Mouse (Mus musculus) liver, embryonic 13.5 days (tissue): ENCODE measurements around the gene Kirrel. TPM values are rescaled to one million over a fixed set of nuclear protein-coding genes. Genes with fewer than 3 reads are reported as not detected.

Source experiments
- ATAC-seq: fragments of 200-750 bp; cut with Nextera tagmentation; 2 replicates; pipeline ENCODE4 v1.8.0; 2017; ENCODE audit warnings: low read depth, mild to moderate bottlenecking, moderate number of reproducible peaks, moderate library complexity
- DNase-seq: peaks from one replicate; pipeline ENCODE4 v3.0.0; 2022
- H3K27ac ChIP-seq: fragments of 300-500 bp; sonication (generic); 2 replicates; pipeline ENCODE4 v1.5.1; 2015; ENCODE audit warnings: moderate library complexity, mild to moderate bottlenecking, inconsistent platforms
- H3K27me3 ChIP-seq: fragments of 300-500 bp; sonication (generic); 2 replicates; pipeline ENCODE4 v1.6.1; 2015; ENCODE audit warnings: mild to moderate bottlenecking, inconsistent platforms
- H3K36me3 ChIP-seq: fragments of 300-500 bp; sonication (generic); 2 replicates; pipeline ENCODE4 v1.6.1; 2015; ENCODE audit warnings: mild to moderate bottlenecking, inconsistent platforms
- H3K4me1 ChIP-seq: fragments of 300-500 bp; sonication (generic); replicated peaks from 2 replicates; pipeline ENCODE4 v1.6.1; 2015; ENCODE audit warnings: inconsistent platforms
- H3K4me2 ChIP-seq: fragments of 300-500 bp; sonication (generic); 2 replicates; pipeline ENCODE4 v1.6.1; 2015; ENCODE audit warnings: inconsistent platforms, mild to moderate bottlenecking, moderate library complexity
- H3K4me3 ChIP-seq: fragments of 300-500 bp; sonication (generic); replicated peaks from 2 replicates; pipeline ENCODE4 v1.5.1; 2015; ENCODE audit warnings: mild to moderate bottlenecking, inconsistent platforms
- H3K9ac ChIP-seq: fragments of 300-500 bp; sonication (generic); 2 replicates; pipeline ENCODE4 v1.6.1; 2015; ENCODE audit warnings: mild to moderate bottlenecking, inconsistent platforms
- H3K9me3 ChIP-seq: fragments of 300-500 bp; sonication (generic); replicated peaks from 2 replicates; pipeline ENCODE4 v1.6.1; 2016; ENCODE audit warnings: inconsistent platforms
- WGBS: fragments of 180-500 bp; shearing (Covaris S2); methylation state at CpG from one replicate; pipeline ENCODE4 v1.1.7; 2015; ENCODE audit not compliant: insufficient replicate concordance; 5-methylcytosine and 5-hydroxymethylcytosine counted together
- polyA plus RNA-seq: library from polyadenylated mRNA; unstranded; fragments of >200 nt; fragmentation: Nextera tagmentation; extraction: Ambion mirVana; gene quantifications from 2 replicates; pipeline ENCODE4 v1.2.1, GENCODE M21; 2015

The Kirrel gene
- polyA plus RNA-seq: 1.2 and 1.4 TPM in 2 replicates

- Histone ChIP-seq H3K4me3 (peak within 1 kb of the TSS; percentile 56), H3K36me3 (no peaks in the 10 kb centered on the region), H3K9ac (peak within 1 kb of the TSS; percentile 49), H3K27me3 (peaks cover 67% of the 10 kb centered on the region), H3K4me2 (peak within 1 kb of the TSS; percentile 69), H3K9me3 (no peaks in the 10 kb centered on the region), H3K4me1 (peaks cover 44% of the 10 kb centered on the region), H3K27ac (no peak within 1 kb of the TSS)
- ATAC-seq (peak; percentile 57), DNase-seq (peak; percentile 11)
- under 1% methylated on average over 45 of the region's 45 CpGs for WGBS
These were observed at the start of gene Kirrel for GRCm38 (mm10) chr3:87174096-87174768. Kirrel (minus strand) TSS chr3:87174747.

GRCm38 (mm10) chr3:87223636-87224035, 49.1 kb upstream of the Kirrel start:
- H3K27ac ChIP-seq: no peak overlapping the region

GRCm38 (mm10) chr3:87222346-87222745, 47.8 kb upstream of the Kirrel start:
- Histone ChIP-seq H3K27ac (no peak overlapping the region), H3K36me3 (no peaks in the 10 kb centered on the region), H3K27me3 (no peaks in the 10 kb centered on the region), H3K4me2 (no peak overlapping the region), H3K9ac (no peak overlapping the region), H3K9me3 (no peaks in the 10 kb centered on the region), H3K4me1 (no peaks in the 10 kb centered on the region), H3K4me3 (no peak overlapping the region)
- 73% methylated on average over 5 of the region's 5 CpGs for WGBS
- DNase-seq (no peak), ATAC-seq (no peak)

More at GRCm38 (mm10) chr3:87223636-87224035, 49.1 kb upstream of the Kirrel start:
- Histone ChIP-seq H3K36me3 (no peaks in the 10 kb centered on the region), H3K27me3 (no peaks in the 10 kb centered on the region), H3K9me3 (no peaks in the 10 kb centered on the region), H3K4me1 (no peaks in the 10 kb centered on the region), H3K4me2 (no peak overlapping the region), H3K9ac (no peak overlapping the region), H3K4me3 (no peak overlapping the region)
- no peak for DNase-seq
- 36% methylated on average over 4 of the region's 4 CpGs for WGBS
- ATAC-seq: no peak

- DNase-seq (no peak), ATAC-seq (no peak)
- Histone ChIP-seq H3K36me3 (no peaks in the 10 kb centered on the region), H3K4me2 (no peak overlapping the region), H3K27me3 (no peaks in the 10 kb centered on the region), H3K9ac (no peak overlapping the region), H3K27ac (no peak overlapping the region), H3K4me3 (no peak overlapping the region), H3K4me1 (no peaks in the 10 kb centered on the region), H3K9me3 (no peaks in the 10 kb centered on the region)
- WGBS: 28% methylated on average over 11 of the region's 11 CpGs
These were observed 40.6 kb upstream of the Kirrel start for GRCm38 (mm10) chr3:87215176-87215575.

GRCm38 (mm10) chr3:87214221-87214864, 39.8 kb upstream of the Kirrel start:
- H3K9ac ChIP-seq: no peak overlapping the region
- WGBS: 78% methylated on average over 19 of the region's 19 CpGs

GRCm38 (mm10) chr3:87206336-87207075, 32.0 kb upstream of the Kirrel start:
- Histone ChIP-seq H3K27me3 (no peaks in the 10 kb centered on the region), H3K4me2 (no peak overlapping the region), H3K9me3 (no peaks in the 10 kb centered on the region), H3K36me3 (no peaks in the 10 kb centered on the region), H3K9ac (no peak overlapping the region), H3K4me1 (no peaks in the 10 kb centered on the region), H3K4me3 (no peak overlapping the region), H3K27ac (no peak overlapping the region)
- no peak for ATAC-seq
- DNase-seq: no peak
- WGBS: 64% methylated on average over 5 of the region's 5 CpGs

More at GRCm38 (mm10) chr3:87214221-87214864, 39.8 kb upstream of the Kirrel start:
- H3K9me3 ChIP-seq: no peaks in the 10 kb centered on the region
- H3K36me3 ChIP-seq: no peaks in the 10 kb centered on the region
- H3K4me3 ChIP-seq: no peak overlapping the region
- DNase-seq (no peak), ATAC-seq (no peak)
- H3K27ac ChIP-seq: no peak overlapping the region
- no peaks in the 10 kb centered on the region for H3K27me3 ChIP-seq
- no peak overlapping the region for H3K4me2 ChIP-seq
- H3K4me1 ChIP-seq: no peaks in the 10 kb centered on the region

GRCm38 (mm10) chr3:87196637-87197036, 22.1 kb upstream of the Kirrel start:
- WGBS: 31% methylated on average over 6 of the region's 6 CpGs
- H3K4me2 ChIP-seq: no peak overlapping the region
- H3K36me3 ChIP-seq: no peaks in the 10 kb centered on the region
- ATAC-seq (no peak), DNase-seq (no peak)
- no peak overlapping the region for H3K9ac ChIP-seq
- no peaks in the 10 kb centered on the region for H3K27me3 ChIP-seq
- H3K27ac ChIP-seq: no peak overlapping the region
- no peaks in the 10 kb centered on the region for H3K4me1 ChIP-seq
- no peak overlapping the region for H3K4me3 ChIP-seq
- no peaks in the 10 kb centered on the region for H3K9me3 ChIP-seq

GRCm38 (mm10) chr3:87195041-87195440, 20.5 kb upstream of the Kirrel start:
- no peak overlapping the region for H3K9ac ChIP-seq
- DNase-seq (no peak), ATAC-seq (no peak)
- WGBS: 61% methylated on average over 4 of the region's 4 CpGs
- no peaks in the 10 kb centered on the region for H3K9me3 ChIP-seq
- H3K27ac ChIP-seq: no peak overlapping the region
- H3K27me3 ChIP-seq: no peaks in the 10 kb centered on the region
- H3K36me3 ChIP-seq: no peaks in the 10 kb centered on the region
- H3K4me3 ChIP-seq: no peak overlapping the region
- H3K4me1 ChIP-seq: no peaks in the 10 kb centered on the region
- no peak overlapping the region for H3K4me2 ChIP-seq

GRCm38 (mm10) chr3:87194591-87194990, 20.0 kb upstream of the Kirrel start:
- ATAC-seq: no peak
- Histone ChIP-seq H3K36me3 (no peaks in the 10 kb centered on the region), H3K27me3 (no peaks in the 10 kb centered on the region), H3K4me2 (no peak overlapping the region), H3K4me1 (no peaks in the 10 kb centered on the region), H3K4me3 (no peak overlapping the region), H3K9me3 (no peaks in the 10 kb centered on the region), H3K9ac (no peak overlapping the region), H3K27ac (no peak overlapping the region)
- 53% methylated on average over 2 of the region's 2 CpGs for WGBS
- DNase-seq: no peak

GRCm38 (mm10) chr3:87193756-87194155, 19.2 kb upstream of the Kirrel start:
- H3K36me3 ChIP-seq: no peaks in the 10 kb centered on the region
- ATAC-seq (no peak), DNase-seq (no peak)
- no peak overlapping the region for H3K4me3 ChIP-seq
- H3K27me3 ChIP-seq: no peaks in the 10 kb centered on the region
- no peak overlapping the region for H3K4me2 ChIP-seq
- no peaks in the 10 kb centered on the region for H3K9me3 ChIP-seq
- WGBS: 24% methylated on average over 1 of the region's 1 CpGs
- no peak overlapping the region for H3K27ac ChIP-seq
- no peaks in the 10 kb centered on the region for H3K4me1 ChIP-seq
- H3K9ac ChIP-seq: no peak overlapping the region

- no peak overlapping the region for H3K9ac ChIP-seq
- H3K4me3 ChIP-seq: no peak overlapping the region
- no peaks in the 10 kb centered on the region for H3K4me1 ChIP-seq
- H3K36me3 ChIP-seq: no peaks in the 10 kb centered on the region
- no peak overlapping the region for H3K4me2 ChIP-seq
- 46% methylated on average over 6 of the region's 6 CpGs for WGBS
- H3K9me3 ChIP-seq: no peaks in the 10 kb centered on the region
- H3K27ac ChIP-seq: no peak overlapping the region
- no peak for ATAC-seq
- DNase-seq: no peak
- no peaks in the 10 kb centered on the region for H3K27me3 ChIP-seq
These were observed 18.8 kb upstream of the Kirrel start for GRCm38 (mm10) chr3:87193352-87193751.
